Mouse (Mus musculus) hindbrain, embryonic 13.5 days (tissue): ENCODE data around the gene Gm8024. TPM values are rescaled to one million over a fixed set of nuclear protein-coding genes. Genes with fewer than 3 reads are reported as not detected.
"Not testable (repeated sequence)": the region's sequence is repeated elsewhere in the genome, so short reads cannot be mapped to it uniquely, and the experiment has no call there.

Source experiments
- ATAC-seq: fragments of 200-750 bp; cut with Nextera tagmentation; 2 replicates; pipeline ENCODE4 v1.8.0; 2017; ENCODE audit warnings: moderate TSS enrichment; ENCODE audit not compliant: low FRiP score
- H3K27ac ChIP-seq: fragments of 300-500 bp; sonication (generic); 2 replicates; pipeline ENCODE4 v1.5.1; 2015; ENCODE audit warnings: inconsistent platforms, mild to moderate bottlenecking, moderate library complexity
- H3K27me3 ChIP-seq: fragments of 300-500 bp; sonication (generic); 2 replicates; pipeline ENCODE4 v1.6.1; 2015; ENCODE audit warnings: mild to moderate bottlenecking, inconsistent platforms
- H3K36me3 ChIP-seq: fragments of 300-500 bp; sonication (generic); 2 replicates; pipeline ENCODE4 v1.6.1; 2015; ENCODE audit warnings: mild to moderate bottlenecking, inconsistent platforms
- H3K4me1 ChIP-seq: fragments of 300-500 bp; sonication (generic); replicated peaks from 2 replicates; pipeline ENCODE4 v1.6.1; 2015; ENCODE audit warnings: inconsistent platforms
- H3K4me2 ChIP-seq: fragments of 300-500 bp; sonication (generic); 2 replicates; pipeline ENCODE4 v1.6.1; 2015; ENCODE audit warnings: inconsistent platforms, mild to moderate bottlenecking, moderate library complexity
- H3K4me3 ChIP-seq: fragments of 300-500 bp; sonication (generic); 2 replicates; pipeline ENCODE4 v1.5.1; 2015; ENCODE audit warnings: mild to moderate bottlenecking, inconsistent platforms
- H3K9ac ChIP-seq: fragments of 300-500 bp; sonication (generic); 2 replicates; pipeline ENCODE4 v1.6.1; 2015; ENCODE audit warnings: mild to moderate bottlenecking, inconsistent platforms
- H3K9me3 ChIP-seq: fragments of 300-500 bp; sonication (generic); 2 replicates; pipeline ENCODE4 v1.6.1; 2016; ENCODE audit warnings: inconsistent platforms
- WGBS: fragments of 180-500 bp; shearing (Covaris S2); methylation state at CpG from one replicate; pipeline ENCODE4 v1.1.7; 2015; 5-methylcytosine and 5-hydroxymethylcytosine counted together
- polyA plus RNA-seq: library from polyadenylated mRNA; unstranded; fragments of >200 nt; fragmentation: Nextera tagmentation; extraction: Ambion mirVana; gene quantifications from 2 replicates; pipeline ENCODE4 v1.2.1, GENCODE M21; 2015

Gene Gm8024
- polyA plus RNA-seq = not detected in 2 replicates

- not testable (repeated sequence) for H3K27me3 ChIP-seq, ATAC-seq, H3K9me3 ChIP-seq, H3K36me3 ChIP-seq, H3K9ac ChIP-seq, H3K4me1 ChIP-seq, H3K4me2 ChIP-seq, H3K27ac ChIP-seq, H3K4me3 ChIP-seq
- WGBS = 100% methylated on average over 1 of the region's 3 CpGs
Measured at GRCm38 (mm10) chr14:42524182-42524581, at the start of gene Gm8024. Gm8024 (minus strand) TSS chr14:42524282.

GRCm38 (mm10) chr14:42543170-42543701, 19.2 kb upstream of the Gm8024 start:
- H3K4me2 ChIP-seq, H3K9me3 ChIP-seq, H3K4me3 ChIP-seq, H3K27ac ChIP-seq, H3K36me3 ChIP-seq, H3K4me1 ChIP-seq, H3K27me3 ChIP-seq, H3K9ac ChIP-seq: not testable (repeated sequence)
- WGBS = 12% methylated on average over 24 of the region's 31 CpGs
- ATAC-seq = peak; percentile 83

GRCm38 (mm10) chr14:42542316-42543169, 18.5 kb upstream of the Gm8024 start:
- H3K4me3 ChIP-seq, H3K4me2 ChIP-seq, H3K36me3 ChIP-seq, H3K27ac ChIP-seq, H3K27me3 ChIP-seq, H3K9ac ChIP-seq, H3K4me1 ChIP-seq, H3K9me3 ChIP-seq: not testable (repeated sequence)
- peak; percentile 59; the same call in 1 of the 2 replicates for ATAC-seq
- 27% methylated on average over 20 of the region's 29 CpGs for WGBS

GRCm38 (mm10) chr14:42502249-42502648, 21.8 kb downstream of the Gm8024 start, which contains the start of gene Gm8020:
Gm8020 (minus strand) TSS chr14:42502349.
- ATAC-seq, H3K27ac ChIP-seq, H3K9me3 ChIP-seq, H3K36me3 ChIP-seq, H3K4me2 ChIP-seq, H3K27me3 ChIP-seq, H3K4me1 ChIP-seq, H3K4me3 ChIP-seq, H3K9ac ChIP-seq: not testable (repeated sequence)
- whole genome bisulfite sequencing = 96% methylated on average over 2 of the region's 3 CpGs

Other genes starting within 250 kb of the Gm8024 start
- not detected in 2 replicates for gene Gm9611, start 226.9 kb downstream of the Gm8024 start, polyA plus RNA-seq
- gene Gm7995, start 214.1 kb downstream of the Gm8024 start, polyA plus RNA-seq = not detected in 2 replicates
- not detected in 2 replicates for gene Gm8005, start 84.6 kb downstream of the Gm8024 start, polyA plus RNA-seq
- gene Gm8011, start 60.4 kb downstream of the Gm8024 start, polyA plus RNA-seq = not detected in 2 replicates
- 0.12 TPM in 1 of 2 replicates, not detected in the other for gene Gm8020, start 21.9 kb downstream of the Gm8024 start, polyA plus RNA-seq
- gene Gm17124, start 75.6 kb upstream of the Gm8024 start, polyA plus RNA-seq = not detected in 2 replicates
- gene Gm3633, start 117.6 kb upstream of the Gm8024 start, polyA plus RNA-seq = not detected in 2 replicates
- gene Gm10378, start 131.7 kb upstream of the Gm8024 start, polyA plus RNA-seq = not detected in 2 replicates
- gene Gm3015, start 244.5 kb upstream of the Gm8024 start, polyA plus RNA-seq = not detected in 2 replicates